Mouse (Mus musculus) stomach, embryonic 15.5 days (tissue): Measurements from ENCODE around the gene Tln2. TPM values are rescaled to one million over a fixed set of nuclear protein-coding genes. Genes with fewer than 3 reads are reported as not detected.

Source experiments
- ATAC-seq: fragments of 200-750 bp; cut with Nextera tagmentation; 2 replicates; pipeline ENCODE4 v1.8.0; 2017; ENCODE audit warnings: low read depth, moderate number of reproducible peaks, moderate TSS enrichment; ENCODE audit not compliant: insufficient read depth, low FRiP score
- H3K27ac ChIP-seq: fragments of 300-500 bp; sonication (generic); 2 replicates; pipeline ENCODE4 v1.5.1; 2015; ENCODE audit warnings: mild to moderate bottlenecking, inconsistent platforms
- H3K27me3 ChIP-seq: fragments of 300-500 bp; sonication (generic); replicated peaks from 2 replicates; pipeline ENCODE4 v1.6.1; 2015; ENCODE audit warnings: inconsistent platforms
- H3K36me3 ChIP-seq: fragments of 300-500 bp; sonication (generic); 2 replicates; pipeline ENCODE4 v1.6.1; 2015; ENCODE audit warnings: inconsistent platforms
- H3K4me1 ChIP-seq: fragments of 300-500 bp; sonication (generic); 2 replicates; pipeline ENCODE4 v1.6.1; 2015; ENCODE audit warnings: inconsistent platforms
- H3K4me2 ChIP-seq: fragments of 300-500 bp; sonication (generic); 2 replicates; pipeline ENCODE4 v1.6.1; 2015; ENCODE audit warnings: mild to moderate bottlenecking, inconsistent platforms
- H3K4me3 ChIP-seq: fragments of 300-500 bp; sonication (generic); replicated peaks from 2 replicates; pipeline ENCODE4 v1.5.1; 2015; ENCODE audit warnings: inconsistent platforms
- H3K9ac ChIP-seq: fragments of 300-500 bp; sonication (generic); 2 replicates; pipeline ENCODE4 v1.6.1; 2015; ENCODE audit warnings: inconsistent platforms
- H3K9me3 ChIP-seq: fragments of 300-500 bp; sonication (generic); 2 replicates; pipeline ENCODE4 v1.6.1; 2016; ENCODE audit warnings: inconsistent platforms
- WGBS: fragments of 180-500 bp; shearing (Covaris S2); methylation state at CpG from one replicate; pipeline ENCODE4 v1.1.7; 2015; 5-methylcytosine and 5-hydroxymethylcytosine counted together
- polyA plus RNA-seq: library from polyadenylated mRNA; unstranded; fragments of >200 nt; fragmentation: Nextera tagmentation; extraction: Ambion mirVana; gene quantifications from 2 replicates; pipeline ENCODE4 v1.2.1, GENCODE M21; 2015

Tln2 gene
- polyA plus RNA-seq, 1 experiment from 2014 or later: 32.6 TPM

DNA sequence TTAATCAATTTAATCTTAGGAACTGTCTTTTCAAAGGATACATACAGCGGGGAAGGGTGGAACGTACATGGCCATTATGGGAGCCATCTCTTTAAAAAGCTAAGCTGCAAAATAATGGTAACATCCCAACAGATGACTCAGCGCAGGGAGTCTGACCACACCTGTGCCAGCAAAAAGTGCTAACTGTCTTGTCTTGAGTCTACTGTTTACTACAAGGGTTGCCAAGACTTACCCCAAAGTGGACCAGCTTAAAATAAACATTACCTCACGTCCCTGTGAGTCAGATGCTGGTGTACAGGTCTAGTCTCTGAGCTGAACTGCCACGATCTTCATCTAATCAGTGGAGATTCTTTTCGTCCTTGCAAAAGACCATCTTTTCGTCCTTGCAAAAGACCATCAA, 14.7 kb downstream of the Tln2 start:
- no peaks in the 10 kb centered on the region for H3K36me3 ChIP-seq
- no peaks in the 10 kb centered on the region for H3K9me3 ChIP-seq
- 32% methylated on average over 7 of the region's 7 CpGs for WGBS
- no peak overlapping the region for H3K9ac ChIP-seq
- peaks cover 9% of the 10 kb centered on the region; the same call in 1 of the 2 replicates for H3K4me1 ChIP-seq
- H3K4me2 ChIP-seq: no peak overlapping the region
- no peaks in the 10 kb centered on the region for H3K27me3 ChIP-seq
- no peak overlapping the region for H3K4me3 ChIP-seq
- no peak for ATAC-seq
- H3K27ac ChIP-seq: no peak overlapping the region

DNA sequence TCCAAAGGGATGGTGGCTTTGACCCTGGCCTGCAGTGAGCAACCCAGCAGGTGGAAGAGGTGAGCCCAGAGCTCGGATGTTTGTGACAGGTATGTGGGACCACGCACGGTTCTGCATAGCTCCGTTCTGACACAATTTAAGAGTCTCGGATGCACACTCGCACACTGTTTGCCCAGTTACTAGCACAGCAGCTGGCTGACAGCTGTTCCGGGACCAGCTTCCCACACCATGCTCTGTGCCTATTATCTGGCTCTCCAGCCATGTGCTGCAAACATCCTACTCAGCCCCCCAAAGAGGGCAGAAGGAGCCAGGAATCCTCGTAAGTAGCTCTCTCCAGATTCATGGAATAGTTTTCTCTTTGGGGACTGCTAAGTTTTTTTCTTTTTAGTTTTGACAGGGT, 17.6 kb downstream of the Tln2 start:
- Histone ChIP-seq H3K4me3 (no peak overlapping the region), H3K4me2 (no peak overlapping the region), H3K27ac (no peak overlapping the region), H3K4me1 (peaks cover 14% of the 10 kb centered on the region; the same call in 1 of the 2 replicates), H3K36me3 (no peaks in the 10 kb centered on the region), H3K9me3 (no peaks in the 10 kb centered on the region), H3K27me3 (no peaks in the 10 kb centered on the region), H3K9ac (no peak overlapping the region)
- 61% methylated on average over 8 of the region's 8 CpGs for WGBS
- no peak for ATAC-seq

DNA sequence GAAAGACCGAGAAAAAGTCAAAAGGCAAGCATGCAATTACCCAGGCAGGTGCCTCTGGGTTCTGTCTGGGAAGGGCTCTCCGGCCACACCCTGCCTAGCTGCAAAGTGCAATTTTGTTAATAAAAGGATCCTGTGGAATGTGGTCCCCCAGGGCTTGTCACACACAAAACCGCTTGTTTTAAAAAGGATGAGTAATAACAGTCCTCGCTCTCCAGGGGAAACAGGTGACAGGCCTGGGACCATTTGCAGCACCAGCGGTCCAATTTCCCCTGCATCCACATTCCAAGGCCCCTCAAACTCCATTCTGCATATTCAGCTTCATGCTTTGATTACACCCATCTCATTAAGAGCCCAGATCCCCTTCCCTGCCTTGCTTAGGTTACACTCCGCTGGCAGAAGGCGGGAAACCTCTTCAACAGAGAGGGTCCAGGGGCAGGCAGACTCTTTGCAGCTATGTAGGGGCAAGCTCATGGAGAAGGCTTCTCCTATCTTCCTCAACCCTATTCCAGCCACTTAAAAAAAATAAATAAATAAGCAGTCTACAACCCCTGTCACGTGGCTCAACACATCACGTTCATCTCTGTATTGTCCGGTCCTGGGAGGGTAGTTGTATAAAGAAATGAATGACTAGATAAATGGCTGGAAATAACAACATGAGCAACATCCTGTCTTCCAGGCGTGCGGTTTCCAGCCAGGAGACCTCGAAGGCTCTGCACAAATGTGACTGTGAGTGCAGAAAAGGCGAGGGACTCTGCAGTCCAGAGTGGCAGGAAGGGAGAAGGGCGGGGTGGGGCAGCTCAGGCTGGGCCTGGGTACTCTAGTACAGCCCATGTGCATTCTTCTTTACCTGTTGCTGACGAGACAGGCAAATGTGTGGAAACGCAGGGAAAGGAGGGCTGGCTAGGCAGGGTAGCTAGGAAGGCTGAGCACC, 19.5 kb downstream of the Tln2 start:
- WGBS: 50% methylated on average over 17 of the region's 17 CpGs
- no peak for ATAC-seq
- Histone ChIP-seq H3K27me3 (no peaks in the 10 kb centered on the region), H3K4me3 (no peak overlapping the region), H3K4me1 (peaks cover 14% of the 10 kb centered on the region; the same call in 1 of the 2 replicates), H3K9me3 (no peaks in the 10 kb centered on the region), H3K27ac (no peak overlapping the region), H3K36me3 (no peaks in the 10 kb centered on the region), H3K4me2 (no peak overlapping the region), H3K9ac (no peak overlapping the region)

DNA sequence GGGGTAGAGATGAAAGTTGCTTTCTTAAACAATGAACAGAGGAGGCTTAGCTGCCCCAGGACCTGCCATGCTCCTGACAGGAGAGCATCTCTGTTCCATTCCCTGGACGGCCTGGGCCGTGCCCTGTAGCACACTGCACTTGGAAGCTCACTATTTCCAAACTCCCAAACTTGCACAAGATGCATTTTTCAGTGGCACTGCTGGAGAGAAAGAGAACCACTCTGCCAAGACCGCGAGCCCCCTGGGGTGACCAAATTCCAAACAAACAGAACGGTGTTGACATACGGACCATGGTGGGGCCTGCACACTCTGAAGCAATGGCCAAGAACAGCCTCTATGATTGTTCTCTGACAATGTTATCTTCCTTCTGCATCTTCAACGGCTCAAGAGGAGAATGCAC, 25.1 kb downstream of the Tln2 start:
- no peak overlapping the region for H3K4me2 ChIP-seq
- 56% methylated on average over 7 of the region's 7 CpGs for WGBS
- no peak overlapping the region for H3K27ac ChIP-seq
- H3K27me3 ChIP-seq: no peaks in the 10 kb centered on the region
- no peak overlapping the region for H3K4me3 ChIP-seq
- H3K36me3 ChIP-seq: no peaks in the 10 kb centered on the region
- no peak for ATAC-seq
- no peak overlapping the region for H3K9ac ChIP-seq
- 0 out of 2 replicates have a peak, but pooled peaks cover 12% of the 10 kb centered on the region for H3K4me1 ChIP-seq
- no peaks in the 10 kb centered on the region for H3K9me3 ChIP-seq

DNA sequence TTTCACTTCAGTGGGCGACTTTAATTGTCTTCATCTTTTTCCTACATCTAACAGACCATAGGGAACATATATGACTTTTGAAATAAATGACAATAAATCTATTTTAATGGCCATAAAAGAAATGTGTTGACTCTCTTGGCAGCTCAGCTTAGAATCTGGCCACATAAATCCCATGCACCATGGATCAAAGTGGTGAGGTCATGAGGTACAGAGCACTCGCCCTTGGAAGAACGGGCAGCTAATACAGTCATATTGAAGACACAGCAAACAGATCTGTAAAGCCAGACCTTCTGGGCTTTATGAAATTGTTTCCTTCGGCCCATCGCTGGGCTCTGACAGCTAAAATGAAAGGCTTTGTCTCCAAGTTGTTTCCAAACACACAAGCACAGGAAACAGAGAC, 26.2 kb downstream of the Tln2 start:
- 39% methylated on average over 5 of the region's 5 CpGs for WGBS
- H3K4me2 ChIP-seq: no peak overlapping the region
- no peaks in the 10 kb centered on the region for H3K27me3 ChIP-seq
- no peaks in the 10 kb centered on the region for H3K36me3 ChIP-seq
- no peak for ATAC-seq
- H3K4me1 ChIP-seq: 0 out of 2 replicates have a peak, but pooled peaks cover 10% of the 10 kb centered on the region
- no peak overlapping the region for H3K4me3 ChIP-seq
- H3K27ac ChIP-seq: no peak overlapping the region
- H3K9me3 ChIP-seq: no peaks in the 10 kb centered on the region
- no peak overlapping the region for H3K9ac ChIP-seq

DNA sequence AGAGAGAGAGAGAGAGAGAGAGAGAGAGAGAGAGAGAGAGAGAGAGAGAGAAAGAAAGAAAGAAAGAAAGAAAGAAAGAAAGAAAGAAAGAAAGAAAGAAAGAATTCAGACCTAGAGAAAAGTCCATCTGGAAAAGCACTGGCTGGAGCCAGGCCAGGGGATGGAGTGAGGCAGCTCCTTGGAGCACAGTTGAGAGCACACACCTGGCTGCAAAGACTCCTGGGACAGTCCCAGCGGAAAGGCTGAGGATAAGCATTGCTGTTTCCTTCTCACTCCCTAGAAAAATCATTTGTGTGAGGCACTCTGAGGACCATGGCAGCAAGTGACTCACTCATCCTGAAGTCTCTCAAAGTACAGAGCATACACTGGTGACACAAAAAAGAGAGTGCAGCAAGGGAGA, 26.9 kb downstream of the Tln2 start:
- H3K9me3 ChIP-seq: no peaks in the 10 kb centered on the region
- 0 out of 2 replicates have a peak, but pooled peaks cover 10% of the 10 kb centered on the region for H3K4me1 ChIP-seq
- no peak overlapping the region for H3K4me3 ChIP-seq
- H3K9ac ChIP-seq: no peak overlapping the region
- WGBS: 61% methylated on average over 1 of the region's 1 CpGs
- no peak overlapping the region for H3K4me2 ChIP-seq
- H3K27me3 ChIP-seq: no peaks in the 10 kb centered on the region
- ATAC-seq: no peak
- no peak overlapping the region for H3K27ac ChIP-seq
- H3K36me3 ChIP-seq: no peaks in the 10 kb centered on the region

DNA sequence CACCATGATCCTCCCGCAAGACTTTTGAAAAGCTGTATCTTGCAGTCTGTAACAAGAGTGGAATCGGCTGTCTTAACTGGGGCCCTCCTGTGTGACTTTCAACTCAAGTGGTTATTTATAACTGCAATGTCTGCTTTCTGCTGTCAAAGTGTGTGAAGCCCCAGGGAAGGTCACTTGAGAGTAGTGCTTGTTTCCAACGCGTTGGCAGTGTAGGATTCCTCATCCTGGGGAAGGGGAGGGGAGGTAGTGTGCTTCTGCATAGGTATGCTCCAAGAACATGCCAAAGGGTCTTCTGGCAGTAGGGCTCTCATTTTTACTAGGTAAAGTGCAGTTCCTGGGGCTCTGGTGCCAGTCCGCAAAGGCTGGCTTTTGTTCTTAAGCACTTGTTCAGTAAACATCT, 29.9 kb downstream of the Tln2 start:
- no peaks in the 10 kb centered on the region for H3K27me3 ChIP-seq
- no peak overlapping the region for H3K4me2 ChIP-seq

DNA sequence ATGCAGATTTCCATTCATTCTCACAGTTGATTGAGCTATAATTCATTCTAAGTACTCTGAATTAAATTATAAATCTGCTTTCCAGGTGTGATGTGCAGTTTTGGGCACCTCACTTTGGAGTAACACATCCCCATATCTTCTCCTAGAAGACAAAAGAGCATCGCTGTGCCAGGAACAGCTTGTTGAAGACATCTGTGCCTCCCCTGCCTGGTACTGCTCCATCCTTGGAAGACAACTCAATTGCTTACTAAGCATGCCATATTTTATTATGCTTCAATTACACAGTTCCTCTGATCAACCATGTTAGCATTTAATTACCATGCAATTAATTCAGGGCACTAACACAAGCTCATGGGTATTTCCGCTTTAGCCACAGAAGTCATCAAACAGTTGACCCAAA, 31.8 kb downstream of the Tln2 start:
- Histone ChIP-seq H3K4me2 (no peak overlapping the region), H3K4me3 (no peak overlapping the region), H3K36me3 (no peaks in the 10 kb centered on the region), H3K9ac (no peak overlapping the region), H3K4me1 (0 out of 2 replicates have a peak, but pooled peaks cover 4% of the 10 kb centered on the region), H3K9me3 (no peaks in the 10 kb centered on the region), H3K27me3 (no peaks in the 10 kb centered on the region), H3K27ac (no peak overlapping the region)
- WGBS: 93% methylated on average over 2 of the region's 2 CpGs
- ATAC-seq: no peak

More for the DNA sequence above, 29.9 kb downstream of the Tln2 start:
- no peak overlapping the region for H3K27ac ChIP-seq
- 0 out of 2 replicates have a peak, but pooled peaks cover 10% of the 10 kb centered on the region for H3K4me1 ChIP-seq
- H3K4me3 ChIP-seq: no peak overlapping the region
- no peak overlapping the region for H3K9ac ChIP-seq
- no peaks in the 10 kb centered on the region for H3K9me3 ChIP-seq
- 53% methylated on average over 5 of the region's 5 CpGs for WGBS
- no peaks in the 10 kb centered on the region for H3K36me3 ChIP-seq
- ATAC-seq: no peak

DNA sequence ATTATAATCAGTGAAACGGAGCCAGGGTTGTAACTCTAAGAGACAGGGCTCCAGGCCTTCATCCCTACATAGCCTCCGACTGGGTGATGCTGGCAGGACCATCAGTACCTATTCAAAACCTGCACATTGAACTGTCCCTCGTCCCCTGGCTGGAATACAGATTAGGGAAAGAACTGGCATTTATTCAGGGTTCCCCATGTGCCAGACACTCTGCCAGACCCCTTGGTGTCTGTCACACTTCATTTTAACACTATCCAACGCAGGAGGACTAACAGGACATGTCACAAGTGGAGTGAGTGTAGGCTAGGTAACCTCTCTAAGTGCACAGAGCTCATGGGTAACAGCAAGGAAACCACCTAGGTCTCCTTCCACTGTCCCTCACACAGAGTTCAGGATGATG, 37.8 kb downstream of the Tln2 start:
- H3K4me1 ChIP-seq: no peaks in the 10 kb centered on the region

DNA sequence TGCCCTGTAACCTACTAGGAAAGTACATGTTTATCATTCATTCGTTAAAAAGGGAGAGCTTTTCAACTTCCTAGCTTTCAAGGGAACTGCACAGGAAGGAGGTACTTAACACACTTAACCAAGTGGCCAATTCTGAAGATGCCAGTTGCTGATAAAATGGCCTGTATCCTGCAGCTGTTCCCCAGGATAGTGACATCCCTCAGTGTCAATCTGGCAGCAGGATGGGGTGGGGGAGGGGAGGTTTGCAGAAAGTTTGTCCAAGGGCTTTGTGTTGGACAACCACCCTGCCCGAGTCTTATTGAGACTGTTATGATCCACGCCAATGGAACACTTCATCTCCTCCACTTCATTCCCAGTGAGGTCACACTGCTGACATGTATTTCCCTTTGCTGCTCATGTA, 50.0 kb downstream of the Tln2 start:
- Histone ChIP-seq H3K4me1 (peaks cover 6% of the 10 kb centered on the region), H3K9ac (no peak overlapping the region), H3K9me3 (no peaks in the 10 kb centered on the region), H3K27ac (no peak overlapping the region), H3K36me3 (no peaks in the 10 kb centered on the region), H3K27me3 (no peaks in the 10 kb centered on the region), H3K4me2 (no peak overlapping the region), H3K4me3 (no peak overlapping the region)
- WGBS: 37% methylated on average over 3 of the region's 3 CpGs
- no peak for ATAC-seq

More for the DNA sequence above, 37.8 kb downstream of the Tln2 start:
- no peak for ATAC-seq
- no peaks in the 10 kb centered on the region for H3K9me3 ChIP-seq
- H3K27me3 ChIP-seq: no peaks in the 10 kb centered on the region
- H3K4me2 ChIP-seq: no peak overlapping the region
- no peak overlapping the region for H3K4me3 ChIP-seq
- no peaks in the 10 kb centered on the region for H3K36me3 ChIP-seq
- no peak overlapping the region for H3K9ac ChIP-seq
- WGBS: 80% methylated on average over 4 of the region's 4 CpGs
- H3K27ac ChIP-seq: no peak overlapping the region

DNA sequence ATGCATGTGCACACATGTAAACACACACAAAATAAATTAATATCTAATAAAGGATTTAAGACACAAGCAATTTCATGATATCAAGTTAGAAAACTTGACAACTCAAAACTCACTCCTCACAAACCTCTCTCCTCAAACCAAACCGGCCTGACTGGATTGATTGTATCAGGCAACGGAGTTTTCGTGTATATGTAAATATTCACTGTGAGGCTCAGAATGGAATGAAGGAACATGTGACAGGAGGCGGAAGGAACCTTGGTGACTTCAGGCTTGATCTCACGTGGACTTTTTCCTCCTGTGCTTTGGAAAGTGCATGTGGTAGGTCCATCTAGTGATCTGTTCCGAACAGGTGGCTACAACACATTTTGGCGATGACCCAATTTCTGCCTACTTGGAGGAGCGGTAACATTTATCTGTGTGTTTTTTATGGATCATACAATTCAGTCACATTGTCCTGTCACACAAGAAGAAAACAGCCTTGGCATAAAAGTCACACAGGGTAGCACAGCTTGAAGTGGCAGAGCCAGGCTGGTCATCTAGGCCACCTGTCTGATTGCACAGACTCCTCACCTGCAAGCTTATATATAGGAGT, 54.7 kb downstream of the Tln2 start:
- WGBS: 61% methylated on average over 8 of the region's 8 CpGs
- Histone ChIP-seq H3K4me2 (no peak overlapping the region), H3K4me1 (peaks cover 6% of the 10 kb centered on the region), H3K36me3 (no peaks in the 10 kb centered on the region), H3K9ac (no peak overlapping the region), H3K9me3 (no peaks in the 10 kb centered on the region), H3K4me3 (no peak overlapping the region), H3K27me3 (no peaks in the 10 kb centered on the region), H3K27ac (no peak overlapping the region)
- ATAC-seq: no peak

DNA sequence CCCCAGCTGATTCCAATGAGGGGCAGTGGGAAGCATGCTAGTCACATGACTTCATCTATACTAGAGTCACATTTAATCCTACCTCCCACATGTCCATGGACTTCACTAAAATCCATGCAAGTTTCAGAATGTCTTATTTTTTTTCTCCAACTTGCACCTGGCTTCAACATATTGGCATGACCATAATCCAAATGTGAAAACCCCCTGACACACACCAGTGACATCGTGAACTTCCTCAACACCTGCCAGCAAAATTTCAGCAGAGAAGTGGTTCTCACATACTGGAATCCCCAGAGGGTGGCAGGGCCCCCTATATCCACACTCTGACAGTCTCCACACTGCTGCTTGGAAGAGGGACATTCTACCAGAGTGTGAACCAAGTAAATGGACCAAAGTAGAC, 57.7 kb downstream of the Tln2 start:
- no peak overlapping the region for H3K4me3 ChIP-seq
- H3K4me1 ChIP-seq: peaks cover 5% of the 10 kb centered on the region; the same call in 1 of the 2 replicates
- H3K27ac ChIP-seq: no peak overlapping the region
- 80% methylated on average over 1 of the region's 1 CpGs for WGBS
- H3K27me3 ChIP-seq: no peaks in the 10 kb centered on the region
- no peak for ATAC-seq
- no peaks in the 10 kb centered on the region for H3K36me3 ChIP-seq
- no peaks in the 10 kb centered on the region for H3K9me3 ChIP-seq
- H3K4me2 ChIP-seq: no peak overlapping the region
- H3K9ac ChIP-seq: no peak overlapping the region
